Mouse (Mus musculus): ENCODE measurements at regions not wholly inside any gene's neighbourhood (a gene's known extent, or its start where the extent isn't known, plus 50 kb on each side); places are given as distances from the start of the nearest gene placed in this dataset.
A peak's percentile ranks its signal among the peaks of the same experiment; 100 is the strongest.

DNA sequence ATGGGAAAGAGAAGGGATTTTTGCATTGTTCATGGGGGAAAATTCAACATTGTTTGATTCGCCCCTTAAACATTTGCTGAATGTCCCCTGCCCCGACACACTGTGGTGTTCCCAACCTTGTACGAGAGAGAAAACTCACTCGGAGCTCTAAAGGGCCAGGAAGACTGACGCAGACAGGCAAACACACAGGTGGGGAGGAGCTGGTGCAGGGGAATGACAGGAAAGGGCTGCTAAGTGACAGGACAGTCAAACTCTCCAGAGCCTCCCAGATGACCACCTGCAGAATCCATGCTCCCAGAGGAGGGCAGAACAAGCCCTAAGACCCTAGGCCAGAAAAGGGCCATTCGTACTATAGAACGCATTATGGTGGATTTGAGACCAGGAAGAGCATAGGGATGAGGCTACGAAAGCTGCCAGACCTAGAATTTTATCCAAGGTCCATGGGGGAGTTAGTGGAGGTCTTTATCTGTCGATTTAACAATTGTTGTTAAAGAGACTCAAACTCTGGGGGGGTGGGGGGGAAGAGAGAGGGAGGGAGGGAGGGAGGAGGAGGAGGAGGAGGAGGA lies 94.6 kb upstream of the Pabpc6 start:
- peak; percentile 64 for DNase-seq (ENCODE audit: low spot score)

DNA sequence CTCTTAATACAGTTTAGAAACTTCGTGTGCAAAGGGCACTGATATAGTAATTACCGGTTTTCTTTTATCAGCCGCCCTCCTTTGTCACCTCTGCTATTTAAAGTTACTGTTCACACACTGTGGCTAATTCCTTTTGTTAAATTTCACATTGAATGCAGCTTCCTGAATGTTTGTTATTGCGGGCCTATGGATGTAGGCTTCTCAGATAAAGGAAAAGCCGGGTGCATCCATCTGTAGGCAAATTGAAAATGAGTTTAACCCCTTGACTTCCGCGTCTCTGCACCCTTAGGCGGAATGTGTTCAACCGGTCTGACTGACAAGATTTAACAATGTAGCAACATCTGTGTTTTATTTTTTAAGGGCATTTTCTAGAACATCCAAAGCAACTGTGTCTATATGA lies 93.6 kb upstream of the Pabpc6 start:
- peak; percentile 74 for DNase-seq (ENCODE audit: low spot score)

DNA sequence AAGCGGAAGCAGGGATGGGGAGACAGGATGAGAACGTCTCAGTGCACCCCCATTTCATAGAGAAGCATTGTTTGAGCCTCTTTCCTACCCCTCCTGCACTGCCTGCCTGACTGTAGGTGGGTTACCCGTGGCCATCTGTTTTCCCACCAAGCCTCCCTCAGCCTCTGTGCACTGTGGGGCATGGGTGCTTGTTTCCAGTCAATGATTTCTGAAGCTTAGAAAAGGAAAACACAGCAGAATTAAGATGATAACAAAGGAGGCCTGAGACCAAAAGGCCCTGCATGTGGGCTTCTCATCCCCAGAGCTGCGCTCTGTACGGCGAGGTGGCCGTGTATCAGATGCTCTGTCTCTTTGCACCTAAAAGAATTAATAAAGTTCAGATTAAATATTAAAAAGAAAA lies 92.9 kb upstream of the Pabpc6 start:
- DNase-seq (ENCODE audit: low spot score), result no peak

DNA sequence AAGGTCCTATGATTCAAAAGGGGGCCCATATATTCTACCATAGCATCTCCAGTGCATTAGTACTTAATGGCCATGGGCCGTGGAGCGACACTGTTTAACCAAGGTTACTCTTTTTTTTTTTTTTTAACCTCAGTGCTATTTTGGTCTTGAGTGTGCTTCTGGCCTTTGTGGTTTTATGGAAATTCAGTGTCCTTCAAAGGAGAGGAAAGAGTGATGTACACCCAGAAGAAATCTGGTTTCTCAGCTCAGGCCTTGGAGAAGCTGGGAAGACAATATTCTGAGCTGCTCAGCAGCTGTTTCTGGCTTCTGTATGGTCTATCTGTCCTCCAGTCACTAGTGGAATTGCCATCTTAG lies 91.2 kb upstream of the Pabpc6 start:
- DNase-seq (ENCODE audit: low spot score), result no peak

DNA sequence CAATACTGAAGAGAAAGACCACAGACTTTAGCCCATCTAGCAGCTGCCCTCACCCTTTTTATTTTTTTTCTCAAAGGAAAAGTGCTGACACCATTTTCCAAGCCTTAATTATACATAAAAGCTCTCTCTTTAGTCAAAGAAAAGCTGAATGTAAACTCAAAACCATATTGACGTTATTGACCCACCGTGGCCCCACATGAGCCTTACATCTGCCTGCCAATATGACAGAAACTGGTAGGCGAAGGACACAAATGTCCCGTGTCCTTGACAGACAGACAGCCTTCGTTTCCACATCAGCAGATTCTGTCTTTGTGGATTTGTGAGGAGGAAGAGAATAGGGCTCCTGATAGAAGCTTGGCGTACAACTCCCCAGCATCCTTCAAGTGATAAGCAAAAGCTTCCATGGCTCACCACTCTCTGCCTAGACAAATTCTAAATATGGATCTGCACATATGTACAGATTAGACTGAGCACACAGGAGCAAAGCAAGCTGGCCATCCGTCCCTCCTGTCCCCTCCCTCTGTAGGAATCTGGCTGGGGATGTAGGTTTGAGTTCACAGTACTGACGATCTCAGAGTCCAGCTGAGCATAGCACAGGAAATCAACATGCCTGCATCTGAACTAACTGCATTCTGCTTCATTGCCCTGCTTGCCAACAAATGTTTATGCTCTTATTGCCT lies 90.6 kb upstream of the Pabpc6 start:
- DNase-seq (ENCODE audit: low spot score), result no peak

DNA sequence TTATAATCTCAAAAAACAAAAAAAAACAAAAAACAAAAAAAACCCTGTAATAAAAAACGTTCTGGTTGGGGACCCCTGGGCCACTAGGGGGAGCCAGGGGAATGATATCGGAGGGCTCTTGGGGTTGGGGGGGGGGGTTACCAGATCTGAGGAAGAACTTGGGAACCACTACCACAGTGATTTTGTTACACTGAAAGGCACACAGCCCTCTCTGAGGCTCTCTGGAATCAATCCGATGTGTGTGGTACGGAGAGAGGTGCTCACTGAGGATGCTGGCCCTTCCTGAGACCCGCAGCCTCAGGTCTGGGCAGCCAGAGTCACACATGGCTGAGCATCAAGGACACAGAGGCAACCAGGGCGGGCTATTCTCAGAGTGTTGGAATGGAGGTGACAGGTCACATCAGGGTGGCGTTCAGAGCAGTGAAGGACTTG lies 89.9 kb upstream of the Pabpc6 start:
- DNase-seq (ENCODE audit: low spot score), result peak; percentile 50

DNA sequence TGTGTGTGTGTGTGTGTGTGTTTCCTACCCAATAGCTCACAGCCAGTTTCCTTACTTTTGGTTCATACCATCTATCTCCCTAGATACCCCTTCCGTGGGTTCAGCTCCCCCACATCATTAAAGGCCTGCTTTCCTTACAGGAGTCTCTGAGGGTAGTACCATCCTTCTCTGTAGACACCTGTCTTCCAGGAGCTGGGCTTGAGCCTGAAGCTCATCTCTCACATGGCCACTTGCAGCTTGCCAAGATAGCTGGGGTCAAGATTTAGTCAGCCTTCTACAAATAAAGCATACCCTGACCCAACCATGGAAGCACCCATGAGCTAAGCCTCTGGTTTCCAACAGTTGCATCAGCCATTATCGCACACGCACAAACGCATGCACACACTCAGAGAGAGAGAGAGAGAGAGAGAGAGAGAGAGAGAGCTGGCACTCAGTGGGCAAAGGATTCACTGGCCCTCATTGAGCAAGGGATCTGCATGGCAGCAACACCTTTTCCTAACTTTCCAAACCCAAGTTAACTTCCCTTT lies 88.3 kb upstream of the Pabpc6 start:
- DNase-seq (ENCODE audit: low spot score), result no peak

DNA sequence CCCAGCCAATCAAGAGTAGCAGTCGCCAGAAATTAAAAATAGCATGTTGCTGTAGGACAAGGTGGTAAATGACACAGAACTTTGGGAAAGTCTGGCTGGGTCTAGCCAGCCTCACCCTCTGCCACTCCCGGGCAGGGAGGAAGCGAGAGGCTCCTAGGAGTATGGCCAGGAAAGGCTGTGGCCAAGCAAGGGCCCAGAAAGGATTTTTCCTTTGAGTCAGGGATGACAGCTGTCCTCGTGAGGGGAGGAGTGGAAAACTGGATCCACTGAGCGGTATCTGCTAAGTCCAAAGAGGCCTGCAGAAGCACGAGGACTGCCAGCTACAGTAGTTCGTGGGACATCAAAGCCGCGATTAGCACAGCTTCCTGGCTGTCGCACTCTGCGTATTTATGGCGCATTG lies 87.2 kb upstream of the Pabpc6 start:
- DNase-seq (ENCODE audit: low spot score), result no peak

DNA sequence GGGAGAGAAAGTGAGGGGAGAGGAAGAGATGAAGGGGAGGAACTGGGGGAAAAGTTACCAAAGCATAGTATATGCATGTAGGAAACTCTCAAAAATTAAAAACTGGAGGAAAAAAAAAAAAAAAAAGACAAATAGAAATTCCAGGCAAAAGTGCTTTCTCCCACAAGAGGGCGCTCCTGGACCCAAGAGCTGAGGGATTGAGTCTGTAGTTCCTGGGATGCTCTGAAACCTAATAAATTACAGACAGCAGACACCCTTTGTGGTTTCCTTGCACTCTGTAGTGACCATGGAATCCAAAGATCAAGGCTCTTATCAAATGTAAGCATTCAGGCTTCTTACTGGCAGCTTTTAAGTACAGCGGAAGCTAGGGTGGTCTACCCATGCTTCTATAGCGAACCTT lies 86.7 kb upstream of the Pabpc6 start:
- DNase-seq (ENCODE audit: low spot score), result peak; percentile 66

DNA sequence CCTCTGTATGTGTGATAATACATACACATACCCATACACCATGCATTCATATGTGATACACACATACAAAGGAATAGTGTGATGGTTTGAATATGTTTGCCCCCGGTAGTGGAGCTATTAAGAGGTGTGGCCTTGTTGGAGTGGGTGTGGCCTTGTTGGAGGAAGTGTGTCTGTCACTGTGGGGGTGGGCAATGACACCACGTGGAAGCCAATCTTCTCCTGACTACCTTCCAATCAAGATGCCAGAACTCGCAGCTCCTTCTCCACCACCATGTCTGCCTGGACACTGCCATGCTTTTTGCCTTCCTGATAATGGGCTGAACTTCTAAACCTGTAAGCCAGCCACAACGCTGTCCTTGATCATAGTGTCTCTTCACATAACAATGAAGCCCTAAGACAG lies 86.1 kb upstream of the Pabpc6 start:
- DNase-seq (ENCODE audit: low spot score), result no peak

DNA sequence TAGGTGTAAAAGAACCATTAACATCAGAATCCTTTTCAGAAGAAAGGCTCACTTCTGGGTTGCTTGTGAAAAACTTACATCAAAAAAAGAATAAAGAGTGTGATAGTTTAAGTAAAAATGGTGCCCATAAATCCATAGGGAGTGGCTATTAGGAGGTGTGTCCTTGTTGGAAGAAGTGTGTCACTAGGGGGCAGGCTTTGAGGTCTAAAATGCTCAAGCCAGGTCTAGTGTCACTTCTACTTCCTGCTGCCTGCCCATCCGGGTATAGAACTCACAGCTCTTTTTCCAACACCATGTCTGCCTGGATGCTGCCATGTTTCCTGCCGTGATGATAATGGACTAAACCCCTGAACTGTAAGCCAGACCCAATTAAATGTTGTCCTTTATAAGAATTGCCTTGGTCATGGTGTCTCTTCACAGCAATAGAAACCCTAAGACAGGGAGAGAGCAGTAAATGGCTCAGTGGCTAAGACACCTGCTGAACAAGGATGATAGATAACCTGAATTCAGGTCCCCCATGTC lies 85.4 kb upstream of the Pabpc6 start:
- no peak for DNase-seq (ENCODE audit: low spot score)

DNA sequence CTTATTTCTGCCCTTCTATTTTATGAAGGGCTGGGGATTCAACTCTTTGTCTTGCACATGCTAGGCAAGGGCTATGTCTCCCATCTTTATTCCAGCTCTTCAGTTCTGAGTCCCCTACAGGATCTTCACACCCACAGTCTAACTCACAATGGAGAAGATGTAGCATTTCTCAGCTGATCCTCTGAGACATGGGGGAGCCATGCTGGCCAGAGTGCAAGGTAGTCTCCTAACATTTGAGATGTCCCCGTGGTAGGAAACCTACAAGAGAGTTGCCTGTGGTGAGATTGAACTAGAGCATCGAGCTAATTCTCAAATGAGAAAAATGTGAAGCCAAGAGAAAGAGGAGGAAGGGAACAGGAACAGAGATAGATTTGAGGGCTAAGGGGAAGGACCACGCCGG lies 83.3 kb upstream of the Pabpc6 start:
- DNase-seq (ENCODE audit: low spot score), result no peak

DNA sequence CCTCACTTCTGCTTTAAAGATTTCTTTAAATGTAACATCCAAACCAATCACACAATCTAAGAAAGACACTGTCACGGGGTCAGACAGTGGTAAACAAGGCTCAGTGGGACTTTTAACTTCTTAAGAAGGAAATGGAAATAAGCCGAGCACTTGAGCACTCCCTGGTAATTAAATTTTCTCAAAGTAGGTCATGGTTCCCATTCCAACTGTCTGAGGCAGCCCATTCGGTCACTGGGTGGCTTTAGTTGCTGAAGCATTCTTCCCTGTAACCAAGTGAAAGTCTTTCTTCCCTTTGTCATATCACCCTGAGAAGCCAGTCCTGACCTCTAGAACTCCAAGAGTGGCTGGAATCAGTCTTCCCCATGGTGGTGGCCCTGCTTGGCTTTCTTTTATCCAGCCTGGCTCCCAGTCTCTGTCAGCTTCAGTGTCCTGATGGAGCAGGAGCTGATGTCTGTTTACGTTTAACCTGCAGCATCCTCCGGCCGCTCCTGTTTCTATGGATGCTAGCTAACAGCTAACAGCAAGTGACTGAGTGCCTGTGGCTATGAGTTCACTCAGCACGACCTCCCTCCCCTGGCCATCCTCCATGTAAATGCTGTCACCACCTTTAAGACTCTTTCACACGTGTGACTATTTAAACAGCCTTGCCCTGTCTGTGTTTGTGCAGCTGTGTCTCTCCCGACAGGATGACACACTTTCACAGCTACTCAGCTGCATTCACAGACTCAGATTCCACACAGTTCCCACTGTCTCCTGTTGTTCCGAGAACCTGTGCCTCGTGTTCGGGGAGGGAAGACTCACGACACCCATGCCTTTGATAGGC lies 82.0 kb upstream of the Pabpc6 start:
- peak; percentile 27 for DNase-seq (ENCODE audit: low spot score)

DNA sequence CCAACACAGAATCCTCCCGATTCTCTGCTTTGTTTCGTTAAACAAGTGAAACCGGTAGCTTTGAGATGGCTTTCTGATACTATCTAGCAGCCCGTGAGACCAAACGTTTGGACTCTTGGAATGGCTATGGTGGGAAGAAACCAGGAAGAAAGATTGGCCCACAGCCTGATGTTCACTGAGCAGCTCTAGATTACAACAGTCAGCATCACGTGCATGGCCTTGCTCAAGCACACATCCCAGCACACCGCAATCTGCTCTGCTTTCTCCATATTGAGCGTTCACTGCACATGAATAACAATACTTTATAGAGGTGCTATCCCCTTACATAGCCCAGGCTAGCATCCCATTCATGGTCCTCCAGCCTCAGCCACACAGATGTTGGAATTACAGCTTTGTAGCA lies 80.5 kb upstream of the Pabpc6 start:
- DNase-seq (ENCODE audit: low spot score), result no peak

DNA sequence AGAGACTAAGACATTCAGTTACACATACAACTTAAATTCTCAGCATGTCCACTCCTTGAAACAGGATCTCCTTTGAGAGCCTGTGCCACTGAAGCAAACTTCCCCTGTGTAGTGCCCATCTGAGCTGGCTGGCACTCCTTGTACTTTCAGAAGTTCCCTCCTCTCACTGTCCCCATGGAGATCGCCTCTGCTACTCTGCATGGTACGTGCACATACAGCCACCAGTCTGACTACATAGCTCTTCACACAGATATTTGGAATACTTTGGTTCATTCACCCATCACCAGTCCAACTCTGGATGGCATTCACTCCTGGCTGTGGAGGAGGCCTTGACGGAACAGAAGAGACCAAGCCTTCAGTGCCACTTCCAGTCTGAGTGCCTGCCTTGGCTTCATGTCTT lies 79.8 kb upstream of the Pabpc6 start:
- no peak for DNase-seq (ENCODE audit: low spot score)

DNA sequence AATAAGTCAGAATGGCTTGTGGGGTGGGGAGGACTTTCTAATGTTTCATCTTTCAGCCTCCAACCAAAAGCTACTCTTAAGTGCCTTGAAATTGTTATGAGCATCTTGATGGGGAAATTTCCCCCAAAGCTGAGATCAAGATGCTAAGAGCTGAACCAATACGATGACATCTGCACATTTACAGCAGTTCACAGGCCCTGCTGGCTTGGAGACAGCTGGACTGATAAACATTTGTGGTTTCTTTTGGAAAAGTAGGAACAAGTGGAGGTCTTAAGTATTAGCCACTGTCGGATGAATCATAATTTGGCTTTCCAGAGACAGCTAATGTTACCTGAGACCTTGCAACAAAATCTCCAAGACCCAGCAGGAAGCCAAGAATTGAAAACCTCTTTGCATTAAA lies 78.4 kb upstream of the Pabpc6 start:
- DNase-seq (ENCODE audit: low spot score), result no peak

DNA sequence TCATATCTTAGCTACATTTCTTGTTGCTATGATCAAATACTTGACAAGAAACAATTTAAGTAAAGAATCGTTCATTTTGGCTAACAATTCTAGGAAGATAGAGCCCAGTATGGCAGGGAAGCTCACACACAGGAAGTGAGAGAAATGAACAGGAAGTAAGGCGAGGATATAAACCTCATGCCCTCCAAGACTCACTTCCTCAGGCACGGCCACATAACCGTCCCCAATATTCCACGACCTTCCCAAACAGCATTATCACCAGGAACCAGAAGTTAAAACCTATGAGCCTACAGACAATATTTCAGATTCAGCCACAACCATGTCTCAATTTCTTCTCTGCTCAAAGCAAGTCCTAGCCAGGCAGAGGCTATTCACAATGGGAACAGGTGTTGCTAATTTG lies 73.8 kb upstream of the Pabpc6 start:
- DNase-seq (ENCODE audit: low spot score), result no peak

DNA sequence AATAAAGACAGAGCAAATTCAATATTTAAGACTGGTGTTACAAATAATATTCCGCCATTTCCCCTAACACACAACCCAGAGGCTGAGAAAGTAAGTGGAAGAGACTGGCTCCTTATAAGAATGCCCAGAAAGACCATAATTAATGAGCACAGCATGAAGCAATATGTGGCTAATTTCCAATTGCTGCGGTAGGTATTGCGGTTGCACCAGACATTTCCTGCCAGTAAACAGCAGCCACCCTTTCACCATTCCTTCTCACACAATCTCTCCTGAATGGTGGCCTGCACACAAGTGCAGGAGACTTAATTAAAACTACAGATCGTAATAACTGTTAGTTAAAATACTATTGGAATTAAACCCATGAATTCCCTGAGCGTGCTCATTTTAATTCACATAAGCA lies 71.8 kb upstream of the Pabpc6 start:
- DNase-seq (ENCODE audit: low spot score), result no peak

DNA sequence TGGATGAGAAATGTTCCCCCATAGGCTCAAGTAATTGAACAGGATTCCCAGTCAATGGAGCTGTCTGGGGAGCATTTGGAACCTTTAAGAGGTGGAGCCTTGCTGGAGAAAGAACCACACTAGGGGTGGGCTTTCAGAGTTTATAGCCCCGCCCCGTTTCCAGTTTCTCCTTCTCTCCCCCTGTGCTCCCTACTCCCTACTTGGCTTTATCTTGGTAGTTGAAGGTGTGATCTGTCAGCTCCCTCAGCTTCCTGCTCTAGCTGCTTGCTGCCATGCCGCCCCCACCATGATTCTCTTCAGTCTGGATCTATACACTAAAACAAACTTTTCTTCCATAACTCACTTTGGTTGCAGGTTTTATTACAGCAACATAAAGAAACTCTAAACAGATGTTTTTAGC lies 59.5 kb upstream of the Pabpc6 start:
- DNase-seq (ENCODE audit: low spot score), result no peak

DNA sequence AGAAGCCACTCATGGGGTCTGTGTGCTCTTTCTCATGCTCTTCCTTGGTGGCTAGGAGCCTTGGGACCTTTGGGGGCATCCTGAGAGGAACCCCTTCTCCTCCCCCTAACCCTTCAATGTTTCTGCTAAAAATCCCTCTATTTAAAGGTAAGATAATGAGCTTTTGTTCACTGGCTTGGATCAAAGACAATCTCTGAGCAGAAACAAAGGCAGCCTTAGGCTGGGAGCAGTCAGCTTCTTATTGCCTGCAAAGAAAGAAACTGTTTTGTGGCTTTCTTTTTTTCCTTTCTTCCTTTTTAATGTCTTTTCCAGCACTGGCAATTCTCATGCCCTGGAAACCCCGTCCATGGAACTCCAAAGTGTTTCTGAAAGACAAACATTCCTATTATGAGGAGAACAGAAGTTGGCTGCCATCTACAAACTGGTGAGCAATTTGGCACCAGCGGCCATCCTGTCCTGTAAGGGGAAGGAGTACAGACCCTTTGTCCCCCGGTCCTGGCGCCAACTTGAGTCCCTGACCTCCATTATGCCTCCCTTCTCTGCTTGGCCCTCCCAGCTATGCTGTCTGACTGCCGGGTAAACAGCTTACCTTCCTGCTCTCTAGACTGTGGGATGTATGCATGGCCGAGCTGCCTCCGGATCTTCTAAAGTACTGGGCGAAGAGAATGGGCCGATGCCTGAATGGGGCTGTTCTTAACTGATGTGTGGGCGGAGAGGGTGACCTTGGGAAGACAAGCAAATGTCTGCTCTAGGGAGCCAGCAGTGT lies 56.4 kb upstream of the Pabpc6 start:
- peak; percentile 56 for DNase-seq (ENCODE audit: low spot score)

DNA sequence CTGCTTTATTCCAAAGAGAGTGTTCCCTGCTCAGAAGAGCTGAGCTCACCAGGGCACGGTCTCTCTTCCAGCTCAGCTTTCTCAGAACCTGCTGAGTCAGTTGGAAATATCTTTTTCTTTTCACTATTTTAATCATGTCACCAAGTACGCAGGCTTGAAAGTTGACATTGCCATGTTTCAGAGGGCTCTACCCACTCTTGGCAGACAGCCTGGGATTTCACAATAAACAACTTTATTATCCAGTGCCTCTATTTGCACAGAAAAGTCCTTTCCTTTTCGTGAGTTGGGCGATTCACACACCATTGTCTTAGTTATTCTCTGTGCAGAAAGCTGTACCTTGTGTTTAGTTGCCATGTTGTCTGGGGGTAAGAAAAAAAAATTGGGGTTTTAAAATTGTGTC lies 54.0 kb upstream of the Pabpc6 start:
- no peak for DNase-seq (ENCODE audit: low spot score)

DNA sequence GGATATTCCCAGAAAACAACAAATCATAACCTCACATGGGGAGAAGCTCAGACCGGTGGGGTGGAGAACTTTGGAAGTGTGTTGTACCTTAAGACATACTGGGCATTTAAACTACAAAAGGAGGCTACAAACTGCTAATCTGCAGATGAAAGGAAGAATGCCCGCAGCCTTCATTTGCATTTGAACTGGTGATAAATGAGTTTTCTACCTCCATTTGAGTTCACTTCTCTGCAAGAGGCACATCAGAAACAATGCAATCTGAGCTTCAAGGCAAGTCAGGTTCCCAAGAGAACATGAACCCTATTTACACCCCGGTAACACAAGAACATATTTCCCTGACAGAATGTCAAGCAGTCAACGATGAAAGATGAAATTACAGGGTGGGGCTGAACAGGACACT lies 53.2 kb upstream of the Pabpc6 start:
- DNase-seq (ENCODE audit: low spot score), result peak; percentile 43

All from embryo, embryonic 10 days (tissue).